Mouse (Mus musculus): ENCODE measurements around the gene Pklr. TPM values are rescaled to one million over a fixed set of nuclear protein-coding genes. Genes with fewer than 3 reads are reported as not detected.

Pklr gene
- total RNA-seq, 2 experiments from 2014 or later, result 5.7 to 22.5 TPM

DNA sequence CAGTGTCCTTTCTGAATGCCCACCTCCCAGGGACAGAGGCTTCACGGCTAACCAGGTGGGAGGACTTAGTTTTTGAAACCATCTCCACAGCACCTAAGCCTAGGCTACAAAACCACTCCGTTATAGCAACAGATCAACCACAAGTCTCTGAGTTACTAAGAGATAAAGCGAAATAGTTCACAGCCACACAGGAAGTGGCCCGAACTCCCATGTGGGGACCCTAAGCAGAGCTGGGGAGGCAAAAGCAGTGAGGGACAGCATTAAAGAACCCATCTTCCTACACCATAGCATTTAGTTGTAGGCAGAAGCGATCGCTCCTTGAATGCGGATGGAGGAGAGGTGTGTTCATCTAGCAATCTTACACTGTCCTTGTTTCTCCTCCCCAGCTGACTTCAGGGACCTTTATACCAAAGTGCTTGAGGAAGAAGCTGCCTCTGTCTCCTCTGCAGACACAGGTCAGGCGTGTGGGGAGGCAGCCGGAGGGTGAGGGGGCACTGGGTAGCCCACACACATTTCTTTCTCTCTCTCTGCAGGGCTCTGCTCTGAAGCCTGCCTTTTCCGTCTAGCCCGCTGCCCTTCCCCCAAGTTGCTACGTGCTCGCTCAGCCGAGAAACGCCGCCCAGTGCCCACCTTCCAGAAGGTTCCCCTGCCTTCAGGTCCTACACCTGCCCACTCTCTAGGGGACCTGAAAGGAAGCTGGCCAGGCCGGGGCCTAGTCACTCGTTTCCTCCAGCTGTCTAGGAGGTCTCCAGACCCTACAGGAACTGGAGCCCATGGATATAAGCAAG, 51.9 kb downstream of the Pklr start:
- ATAC-seq (replicated peaks; ENCODE audit: low FRiP score, poor library complexity, severe bottlenecking), result no peak

DNA sequence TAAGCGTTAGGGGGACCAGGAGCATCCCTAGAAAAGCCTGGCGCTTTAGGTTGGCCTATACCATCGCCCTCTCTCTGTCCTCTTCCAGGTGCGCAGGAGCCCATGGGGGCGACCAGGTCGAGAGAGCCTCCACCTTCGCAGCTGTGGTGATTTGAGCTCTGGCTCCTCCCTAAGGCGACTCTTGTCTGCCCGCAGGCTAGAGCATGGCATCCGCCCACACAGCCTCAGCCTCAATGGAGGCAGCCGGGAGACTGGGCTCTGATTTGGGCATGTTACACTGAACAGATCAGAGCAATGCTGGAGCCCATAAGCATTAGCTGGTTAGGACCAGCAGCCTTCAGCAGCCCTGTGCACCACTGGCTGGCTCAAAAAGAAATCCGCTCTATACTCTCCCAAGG, 52.5 kb downstream of the Pklr start:
- ATAC-seq (replicated peaks; ENCODE audit: low FRiP score, poor library complexity, severe bottlenecking), result no peak

DNA sequence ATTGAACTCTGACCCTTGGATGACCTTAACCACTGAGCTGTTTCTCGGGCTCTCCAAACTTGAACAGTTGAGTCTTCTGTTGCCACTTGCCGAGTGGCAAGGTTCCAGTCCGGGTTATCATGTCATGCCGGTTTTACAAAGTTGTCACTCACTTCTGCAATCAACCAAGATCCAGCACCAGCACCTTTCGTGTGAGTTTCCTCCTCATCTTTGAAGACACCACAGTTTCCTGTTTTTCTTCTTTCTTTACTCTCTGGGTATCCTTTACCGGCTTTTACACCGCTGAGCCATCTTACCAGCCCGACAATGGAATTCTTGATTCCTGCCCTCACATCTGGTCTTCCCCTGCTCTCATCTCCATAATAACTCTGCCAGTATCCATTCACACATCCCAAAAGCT, 54.5 kb downstream of the Pklr start:
- ATAC-seq (replicated peaks; ENCODE audit: low FRiP score, poor library complexity, severe bottlenecking), result no peak

DNA sequence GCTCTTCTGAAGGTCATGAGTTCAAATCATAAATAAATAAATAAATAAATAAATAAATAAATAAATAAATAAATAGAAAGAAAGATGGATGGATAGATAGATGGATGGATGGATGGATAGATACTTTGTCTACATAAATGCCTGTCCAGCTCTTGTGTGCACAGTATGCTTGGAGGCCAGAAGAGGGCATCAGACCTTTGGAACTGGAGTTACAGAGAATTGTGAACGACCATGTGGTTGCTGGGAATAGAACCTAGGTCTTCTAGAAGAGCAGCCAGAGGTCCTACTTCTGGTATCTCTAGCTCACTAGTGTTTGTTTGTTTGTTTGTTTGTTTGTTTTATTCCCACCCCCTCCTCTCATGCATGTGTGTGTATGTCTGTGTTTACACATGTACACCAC, 57.4 kb downstream of the Pklr start:
- no peak for ATAC-seq (replicated peaks; ENCODE audit: low FRiP score, poor library complexity, severe bottlenecking)

DNA sequence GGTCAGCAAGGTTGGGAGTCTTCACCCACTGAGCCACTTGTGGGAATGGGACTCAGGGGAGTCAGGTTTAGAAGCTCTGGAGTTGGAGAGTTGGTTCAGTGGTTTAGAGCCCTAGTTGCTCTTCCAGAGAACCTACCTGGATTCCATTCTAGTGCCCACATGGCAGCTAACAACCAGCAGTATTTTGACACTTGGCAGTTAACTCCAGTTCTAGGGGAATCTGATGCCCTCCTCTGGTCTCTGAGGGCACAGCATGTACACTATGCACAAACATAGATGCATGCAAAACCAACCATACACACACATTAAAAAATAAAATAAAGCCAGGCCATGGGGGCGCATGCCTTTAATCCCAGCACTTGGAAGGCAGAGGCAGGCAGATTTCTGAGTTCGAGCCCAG, 57.9 kb downstream of the Pklr start:
- ATAC-seq (replicated peaks; ENCODE audit: low FRiP score, poor library complexity, severe bottlenecking), result no peak

Other genes with a start within 250 kb of the Pklr start
- gene Msto1, start 222.1 kb upstream of the Pklr start, total RNA-seq (2015; ENCODE audit: low replicate concordance), result 2.3 and 3.7 TPM in 2 replicates
- gene Msto1, start 222.1 kb upstream of the Pklr start, total RNA-seq (2017; ENCODE audit: low replicate concordance), result 2.5 and 5.2 TPM in 2 replicates
- 21.1 and 22.5 TPM in 2 replicates for gene Ash1l, start 185.5 kb upstream of the Pklr start, total RNA-seq (2015; ENCODE audit: low replicate concordance)
- 18.2 and 25.5 TPM in 2 replicates for gene Ash1l, start 185.5 kb upstream of the Pklr start, total RNA-seq (2017; ENCODE audit: low replicate concordance)
- 40.2 and 46.2 TPM in 2 replicates for gene Dap3, start 185.0 kb upstream of the Pklr start, total RNA-seq (2015; ENCODE audit: low replicate concordance)
- 27.0 and 28.7 TPM in 2 replicates for gene Dap3, start 185.0 kb upstream of the Pklr start, total RNA-seq (2017; ENCODE audit: low replicate concordance)
- 0.38 and 2.5 TPM in 2 replicates for gene Rusc1, start 42.8 kb upstream of the Pklr start, total RNA-seq (2015; ENCODE audit: low replicate concordance)
- 1.6 and 5.6 TPM in 2 replicates for gene Rusc1, start 42.8 kb upstream of the Pklr start, total RNA-seq (2017; ENCODE audit: low replicate concordance)
- not detected in 2 replicates for gene Gm43738, start 35.0 kb upstream of the Pklr start, total RNA-seq (2015; ENCODE audit: low replicate concordance)
- not detected in 2 replicates for gene Gm43738, start 35.0 kb upstream of the Pklr start, total RNA-seq (2017; ENCODE audit: low replicate concordance)
- 17.1 and 33.6 TPM in 2 replicates for gene Fdps, start 34.2 kb upstream of the Pklr start, total RNA-seq (2015; ENCODE audit: low replicate concordance)
- 30.1 and 47.8 TPM in 2 replicates for gene Fdps, start 34.2 kb upstream of the Pklr start, total RNA-seq (2017; ENCODE audit: low replicate concordance)
- gene Hcn3, start 24.1 kb downstream of the Pklr start, total RNA-seq (2015; ENCODE audit: low replicate concordance), result not detected in 2 replicates
- gene Hcn3, start 24.1 kb downstream of the Pklr start, total RNA-seq (2017; ENCODE audit: low replicate concordance), result 1.3 TPM in 1 of 2 replicates, not detected in the other
- 16.3 and 37.9 TPM in 2 replicates for gene Clk2, start 28.7 kb downstream of the Pklr start, total RNA-seq (2015; ENCODE audit: low replicate concordance)
- gene Clk2, start 28.7 kb downstream of the Pklr start, total RNA-seq (2017; ENCODE audit: low replicate concordance), result 24.4 and 47.4 TPM in 2 replicates
- 20.3 and 24.0 TPM in 2 replicates for gene Scamp3, start 41.3 kb downstream of the Pklr start, total RNA-seq (2015; ENCODE audit: low replicate concordance)
- gene Scamp3, start 41.3 kb downstream of the Pklr start, total RNA-seq (2017; ENCODE audit: low replicate concordance), result 3.5 and 5.8 TPM in 2 replicates
- gene Fam189b, start 47.0 kb downstream of the Pklr start, total RNA-seq (2015; ENCODE audit: low replicate concordance), result 3.3 and 18.6 TPM in 2 replicates
- 1.8 TPM in 1 of 2 replicates, not detected in the other for gene Fam189b, start 47.0 kb downstream of the Pklr start, total RNA-seq (2017; ENCODE audit: low replicate concordance)
- 11.1 and 18.8 TPM in 2 replicates for gene Gba, start 66.8 kb downstream of the Pklr start, total RNA-seq (2015; ENCODE audit: low replicate concordance)
- gene Gba, start 66.8 kb downstream of the Pklr start, total RNA-seq (2017; ENCODE audit: low replicate concordance), result 12.9 and 13.2 TPM in 2 replicates
- gene Thbs3, start 79.0 kb downstream of the Pklr start, total RNA-seq (2015; ENCODE audit: low replicate concordance), result not detected in 2 replicates
- gene Thbs3, start 79.0 kb downstream of the Pklr start, total RNA-seq (2017; ENCODE audit: low replicate concordance), result 1.7 TPM in 1 of 2 replicates, not detected in the other
- gene Mtx1, start 90.9 kb downstream of the Pklr start, total RNA-seq (2015; ENCODE audit: low replicate concordance), result 4.0 and 13.4 TPM in 2 replicates
- gene Mtx1, start 90.9 kb downstream of the Pklr start, total RNA-seq (2017; ENCODE audit: low replicate concordance), result 8.6 and 13.4 TPM in 2 replicates
- gene Muc1, start 92.9 kb downstream of the Pklr start, total RNA-seq (2015; ENCODE audit: low replicate concordance), result not detected in 2 replicates
- gene Muc1, start 92.9 kb downstream of the Pklr start, total RNA-seq (2017; ENCODE audit: low replicate concordance), result not detected in 2 replicates
- gene Krtcap2, start 109.8 kb downstream of the Pklr start, total RNA-seq (2015; ENCODE audit: low replicate concordance), result 47.0 and 49.8 TPM in 2 replicates
- 17.8 and 31.8 TPM in 2 replicates for gene Krtcap2, start 109.8 kb downstream of the Pklr start, total RNA-seq (2017; ENCODE audit: low replicate concordance)
- gene Trim46, start 110.2 kb downstream of the Pklr start, total RNA-seq (2015; ENCODE audit: low replicate concordance), result not detected in 2 replicates
- gene Trim46, start 110.2 kb downstream of the Pklr start, total RNA-seq (2017; ENCODE audit: low replicate concordance), result not detected in 2 replicates
- gene Dpm3, start 123.2 kb downstream of the Pklr start, total RNA-seq (2015; ENCODE audit: low replicate concordance), result 16.1 and 42.3 TPM in 2 replicates
- gene Dpm3, start 123.2 kb downstream of the Pklr start, total RNA-seq (2017; ENCODE audit: low replicate concordance), result 4.3 TPM in 1 of 2 replicates, not detected in the other
- 8.8 and 12.9 TPM in 2 replicates for gene Slc50a1, start 134.4 kb downstream of the Pklr start, total RNA-seq (2015; ENCODE audit: low replicate concordance)
- 10.9 and 11.5 TPM in 2 replicates for gene Slc50a1, start 134.4 kb downstream of the Pklr start, total RNA-seq (2017; ENCODE audit: low replicate concordance)
- gene Efna1, start 145.0 kb downstream of the Pklr start, total RNA-seq (2015; ENCODE audit: low replicate concordance), result not detected in 2 replicates
- gene Efna1, start 145.0 kb downstream of the Pklr start, total RNA-seq (2017; ENCODE audit: low replicate concordance), result not detected in 2 replicates
- not detected in 2 replicates for gene Efna3, start 186.8 kb downstream of the Pklr start, total RNA-seq (2015; ENCODE audit: low replicate concordance)
- gene Efna3, start 186.8 kb downstream of the Pklr start, total RNA-seq (2017; ENCODE audit: low replicate concordance), result not detected in 2 replicates
- not detected in 2 replicates for gene Efna4, start 201.9 kb downstream of the Pklr start, total RNA-seq (2015; ENCODE audit: low replicate concordance)
- gene Efna4, start 201.9 kb downstream of the Pklr start, total RNA-seq (2017; ENCODE audit: low replicate concordance), result not detected in 2 replicates
- 25.3 and 34.2 TPM in 2 replicates for gene Adam15, start 213.9 kb downstream of the Pklr start, total RNA-seq (2015; ENCODE audit: low replicate concordance)
- gene Adam15, start 213.9 kb downstream of the Pklr start, total RNA-seq (2017; ENCODE audit: low replicate concordance), result 5.0 and 14.1 TPM in 2 replicates
- gene Dcst2, start 225.8 kb downstream of the Pklr start, total RNA-seq (2015; ENCODE audit: low replicate concordance), result not detected in 2 replicates
- not detected in 2 replicates for gene Dcst2, start 225.8 kb downstream of the Pklr start, total RNA-seq (2017; ENCODE audit: low replicate concordance)
- gene Dcst1, start 229.1 kb downstream of the Pklr start, total RNA-seq (2015; ENCODE audit: low replicate concordance), result not detected in 2 replicates
- not detected in 2 replicates for gene Dcst1, start 229.1 kb downstream of the Pklr start, total RNA-seq (2017; ENCODE audit: low replicate concordance)

Measured in erythroblast, adult 5-6 weeks (primary cell).